Mouse (Mus musculus): ENCODE measurements around the gene Stam2. TPM values are rescaled to one million over a fixed set of nuclear protein-coding genes. Genes with fewer than 3 reads are reported as not detected.

Stam2 gene
- polyA plus RNA-seq, 1 experiment from 2014 or later: 36.2 TPM

DNA sequence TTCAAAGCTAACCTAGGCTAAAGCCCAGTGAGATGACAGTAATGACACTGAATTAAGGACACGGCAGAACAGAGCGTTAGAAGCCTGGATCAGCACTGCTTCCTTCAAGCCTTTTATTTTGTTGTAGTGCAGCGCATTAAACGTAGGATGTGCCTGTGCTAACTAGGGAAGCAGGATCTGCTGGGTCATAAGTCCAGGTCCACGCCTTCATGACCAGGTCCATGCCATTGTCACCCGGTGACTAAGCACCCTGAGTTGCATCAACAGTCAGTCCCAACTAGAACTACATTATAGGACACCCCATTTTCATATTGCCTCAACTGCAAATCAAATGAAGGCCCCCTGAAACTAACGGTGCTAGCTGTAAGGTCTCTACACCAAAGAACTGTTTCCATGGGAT lies 7.6 kb downstream of the Stam2 start:
- H3K27me3 ChIP-seq (ENCODE audit: control insufficient read depth, insufficient read depth, low read length): no peaks in the 10 kb centered on the region
- no peak overlapping the region for H3K27ac ChIP-seq (ENCODE audit: low read depth, low read length)
- no peak for ATAC-seq (ENCODE audit: low FRiP score, low TSS enrichment)
- no peak overlapping the region for H3K4me2 ChIP-seq (replicated peaks; ENCODE audit: low read depth, low read length)
- 97% methylated on average over 7 of the region's 7 CpGs for WGBS
- H3K4me3 ChIP-seq (ENCODE audit: low read length): no peak overlapping the region
- no peaks in the 10 kb centered on the region for H3K9me3 ChIP-seq (ENCODE audit: control insufficient read depth, low read length)
- H3K9ac ChIP-seq (ENCODE audit: low read depth, low read length): no peak overlapping the region
- peaks cover 7% of the 10 kb centered on the region; the same call in 1 of the 2 replicates for H3K36me3 ChIP-seq (ENCODE audit: control insufficient read depth, insufficient read depth, low read length)
- no peaks in the 10 kb centered on the region for H3K4me1 ChIP-seq (ENCODE audit: control insufficient read depth, insufficient read depth, low read length)

GRCm38 (mm10) chr2:52733659-52734058 lies 8.4 kb downstream of the Stam2 start:
- Histone ChIP-seq H3K36me3 (ENCODE audit: control insufficient read depth, insufficient read depth, low read length) (no peaks in the 10 kb centered on the region), H3K4me3 (ENCODE audit: low read length) (no peak overlapping the region), H3K27ac (ENCODE audit: low read depth, low read length) (no peak overlapping the region), H3K4me1 (ENCODE audit: control insufficient read depth, insufficient read depth, low read length) (no peaks in the 10 kb centered on the region), H3K4me2 (replicated peaks; ENCODE audit: low read depth, low read length) (no peak overlapping the region), H3K9me3 (ENCODE audit: control insufficient read depth, low read length) (no peaks in the 10 kb centered on the region), H3K27me3 (ENCODE audit: control insufficient read depth, insufficient read depth, low read length) (no peaks in the 10 kb centered on the region), H3K9ac (ENCODE audit: low read depth, low read length) (no peak overlapping the region)
- no peak for ATAC-seq (ENCODE audit: low FRiP score, low TSS enrichment)
- WGBS: 97% methylated on average over 7 of the region's 7 CpGs

- H3K4me2 ChIP-seq (replicated peaks; ENCODE audit: low read depth, low read length): no peak overlapping the region
- H3K9ac ChIP-seq (ENCODE audit: low read depth, low read length): no peak overlapping the region
- H3K27ac ChIP-seq (ENCODE audit: low read depth, low read length): no peak overlapping the region
- H3K4me3 ChIP-seq (ENCODE audit: low read length): no peak overlapping the region
- no peaks in the 10 kb centered on the region for H3K27me3 ChIP-seq (ENCODE audit: control insufficient read depth, insufficient read depth, low read length)
- no peaks in the 10 kb centered on the region for H3K36me3 ChIP-seq (ENCODE audit: control insufficient read depth, insufficient read depth, low read length)
- H3K9me3 ChIP-seq (ENCODE audit: control insufficient read depth, low read length): no peaks in the 10 kb centered on the region
- H3K4me1 ChIP-seq (ENCODE audit: control insufficient read depth, insufficient read depth, low read length): no peaks in the 10 kb centered on the region
- ATAC-seq (ENCODE audit: low FRiP score, low TSS enrichment): no peak
- 93% methylated on average over 7 of the region's 7 CpGs for WGBS
Observed at GRCm38 (mm10) chr2:52732611-52733010, 9.5 kb downstream of the Stam2 start.

- Histone ChIP-seq H3K27ac (ENCODE audit: low read depth, low read length) (no peak overlapping the region), H3K27me3 (ENCODE audit: control insufficient read depth, insufficient read depth, low read length) (no peaks in the 10 kb centered on the region), H3K9ac (ENCODE audit: low read depth, low read length) (no peak overlapping the region), H3K9me3 (ENCODE audit: control insufficient read depth, low read length) (no peaks in the 10 kb centered on the region), H3K36me3 (ENCODE audit: control insufficient read depth, insufficient read depth, low read length) (no peaks in the 10 kb centered on the region), H3K4me1 (ENCODE audit: control insufficient read depth, insufficient read depth, low read length) (no peaks in the 10 kb centered on the region), H3K4me2 (replicated peaks; ENCODE audit: low read depth, low read length) (no peak overlapping the region), H3K4me3 (ENCODE audit: low read length) (no peak overlapping the region)
- ATAC-seq (ENCODE audit: low FRiP score, low TSS enrichment): no peak
- WGBS: 93% methylated on average over 5 of the region's 5 CpGs
Observed at GRCm38 (mm10) chr2:52732001-52732400, 10.1 kb downstream of the Stam2 start.

DNA sequence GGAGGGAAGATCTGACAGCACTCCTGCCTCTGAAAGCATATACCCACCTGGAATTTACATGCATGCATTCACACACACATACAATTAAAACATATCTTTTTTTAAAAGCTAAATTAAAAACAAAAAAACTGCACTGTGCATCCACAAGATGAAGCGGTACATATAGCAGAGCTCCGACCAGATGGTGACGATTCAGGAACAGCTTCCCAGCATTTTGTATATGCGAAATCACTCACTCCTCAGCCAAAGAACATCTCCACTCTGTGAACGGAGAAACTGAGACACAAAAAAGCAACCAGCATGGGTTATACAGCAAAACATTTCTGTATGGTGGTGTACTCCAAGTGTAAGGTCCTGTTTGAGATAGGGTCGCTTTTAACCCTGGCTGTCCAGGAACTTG lies 11.2 kb downstream of the Stam2 start:
- WGBS: 95% methylated on average over 6 of the region's 6 CpGs
- H3K27ac ChIP-seq (ENCODE audit: low read depth, low read length): no peak overlapping the region
- H3K36me3 ChIP-seq (ENCODE audit: control insufficient read depth, insufficient read depth, low read length): no peaks in the 10 kb centered on the region
- no peak overlapping the region for H3K9ac ChIP-seq (ENCODE audit: low read depth, low read length)
- no peak for ATAC-seq (ENCODE audit: low FRiP score, low TSS enrichment)
- H3K4me2 ChIP-seq (replicated peaks; ENCODE audit: low read depth, low read length): no peak overlapping the region
- no peaks in the 10 kb centered on the region for H3K27me3 ChIP-seq (ENCODE audit: control insufficient read depth, insufficient read depth, low read length)
- H3K9me3 ChIP-seq (ENCODE audit: control insufficient read depth, low read length): no peaks in the 10 kb centered on the region
- H3K4me3 ChIP-seq (ENCODE audit: low read length): no peak overlapping the region
- H3K4me1 ChIP-seq (ENCODE audit: control insufficient read depth, insufficient read depth, low read length): no peaks in the 10 kb centered on the region

DNA sequence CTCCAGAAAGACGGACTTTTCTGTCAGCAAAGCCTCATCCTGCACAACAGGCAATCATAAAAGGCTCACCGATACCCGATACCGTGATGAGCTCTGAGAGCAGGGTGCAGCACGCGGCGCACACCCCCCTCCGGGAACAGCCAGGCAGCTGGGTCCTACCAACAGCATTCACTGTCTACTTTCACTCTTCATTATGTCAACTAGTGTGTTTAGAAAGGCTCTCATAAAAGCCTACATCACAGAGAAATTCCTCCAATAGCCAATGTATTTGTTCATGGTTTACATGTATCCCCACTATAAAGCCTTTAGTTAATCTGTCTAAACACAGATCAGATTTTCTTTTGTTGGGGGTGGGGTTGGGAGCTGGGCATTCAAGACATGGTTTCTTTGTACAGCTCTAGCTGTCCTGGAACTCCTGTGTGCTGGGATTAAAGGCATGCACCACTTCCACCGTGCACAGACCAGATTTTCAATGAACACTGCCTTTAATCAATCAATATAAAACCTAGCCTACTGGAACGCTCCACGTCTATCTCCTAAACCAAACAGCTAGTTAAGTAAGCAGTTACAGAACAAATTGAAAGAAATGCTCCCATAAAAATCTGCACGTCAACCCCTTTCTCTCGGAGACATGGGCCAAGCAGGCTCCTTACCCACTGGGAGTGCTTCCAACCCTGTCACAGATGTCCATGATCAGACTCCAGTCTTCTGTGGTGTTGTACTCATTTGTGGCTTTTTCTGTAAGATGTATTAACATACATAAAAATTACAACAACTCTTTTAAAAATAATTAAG lies 21.7 kb downstream of the Stam2 start:
- Histone ChIP-seq H3K9me3 (ENCODE audit: control insufficient read depth, low read length) (no peaks in the 10 kb centered on the region), H3K4me1 (ENCODE audit: control insufficient read depth, insufficient read depth, low read length) (no peaks in the 10 kb centered on the region), H3K36me3 (ENCODE audit: control insufficient read depth, insufficient read depth, low read length) (peaks cover 1% of the 10 kb centered on the region; the same call in 1 of the 2 replicates), H3K4me3 (ENCODE audit: low read length) (no peak overlapping the region), H3K9ac (ENCODE audit: low read depth, low read length) (no peak overlapping the region), H3K4me2 (replicated peaks; ENCODE audit: low read depth, low read length) (no peak overlapping the region), H3K27me3 (ENCODE audit: control insufficient read depth, insufficient read depth, low read length) (no peaks in the 10 kb centered on the region), H3K27ac (ENCODE audit: low read depth, low read length) (no peak overlapping the region)
- 34% methylated on average over 13 of the region's 13 CpGs for WGBS
- ATAC-seq (ENCODE audit: low FRiP score, low TSS enrichment): no peak

GRCm38 (mm10) chr2:52717076-52717475 lies 25.0 kb downstream of the Stam2 start:
- WGBS: 90% methylated on average over 5 of the region's 5 CpGs

DNA sequence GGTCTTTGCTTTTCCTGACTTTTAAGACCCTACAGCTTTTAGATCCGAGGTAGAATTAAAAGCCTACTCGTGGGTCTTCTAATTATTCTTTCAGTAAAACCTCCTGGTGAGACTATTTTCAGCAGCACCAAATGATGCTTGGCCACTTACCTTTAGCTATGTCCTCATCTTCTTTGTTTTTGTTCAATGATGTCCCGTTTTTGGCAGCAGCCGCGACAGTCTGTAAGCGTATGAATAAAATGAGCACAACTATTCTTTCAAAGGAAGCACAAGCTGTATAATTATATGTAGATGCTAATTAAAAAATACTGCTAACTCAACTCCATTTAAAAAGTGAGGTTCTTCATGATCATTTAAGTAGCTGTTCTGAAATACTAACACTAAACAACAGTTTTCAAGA lies 26.5 kb downstream of the Stam2 start:
- ATAC-seq (ENCODE audit: low FRiP score, low TSS enrichment): no peak
- Histone ChIP-seq H3K27me3 (ENCODE audit: control insufficient read depth, insufficient read depth, low read length) (no peaks in the 10 kb centered on the region), H3K4me2 (replicated peaks; ENCODE audit: low read depth, low read length) (no peak overlapping the region), H3K9ac (ENCODE audit: low read depth, low read length) (no peak overlapping the region), H3K36me3 (ENCODE audit: control insufficient read depth, insufficient read depth, low read length) (peaks cover 23% of the 10 kb centered on the region), H3K9me3 (ENCODE audit: control insufficient read depth, low read length) (no peaks in the 10 kb centered on the region), H3K4me3 (ENCODE audit: low read length) (no peak overlapping the region), H3K27ac (ENCODE audit: low read depth, low read length) (no peak overlapping the region), H3K4me1 (ENCODE audit: control insufficient read depth, insufficient read depth, low read length) (no peaks in the 10 kb centered on the region)
- 94% methylated on average over 6 of the region's 6 CpGs for WGBS

More at GRCm38 (mm10) chr2:52717076-52717475, 25.0 kb downstream of the Stam2 start:
- Histone ChIP-seq H3K4me1 (ENCODE audit: control insufficient read depth, insufficient read depth, low read length) (no peaks in the 10 kb centered on the region), H3K4me2 (replicated peaks; ENCODE audit: low read depth, low read length) (no peak overlapping the region), H3K4me3 (ENCODE audit: low read length) (no peak overlapping the region), H3K27me3 (ENCODE audit: control insufficient read depth, insufficient read depth, low read length) (no peaks in the 10 kb centered on the region), H3K27ac (ENCODE audit: low read depth, low read length) (no peak overlapping the region), H3K36me3 (ENCODE audit: control insufficient read depth, insufficient read depth, low read length) (peaks cover 21% of the 10 kb centered on the region), H3K9me3 (ENCODE audit: control insufficient read depth, low read length) (no peaks in the 10 kb centered on the region), H3K9ac (ENCODE audit: low read depth, low read length) (no peak overlapping the region)
- no peak for ATAC-seq (ENCODE audit: low FRiP score, low TSS enrichment)

DNA sequence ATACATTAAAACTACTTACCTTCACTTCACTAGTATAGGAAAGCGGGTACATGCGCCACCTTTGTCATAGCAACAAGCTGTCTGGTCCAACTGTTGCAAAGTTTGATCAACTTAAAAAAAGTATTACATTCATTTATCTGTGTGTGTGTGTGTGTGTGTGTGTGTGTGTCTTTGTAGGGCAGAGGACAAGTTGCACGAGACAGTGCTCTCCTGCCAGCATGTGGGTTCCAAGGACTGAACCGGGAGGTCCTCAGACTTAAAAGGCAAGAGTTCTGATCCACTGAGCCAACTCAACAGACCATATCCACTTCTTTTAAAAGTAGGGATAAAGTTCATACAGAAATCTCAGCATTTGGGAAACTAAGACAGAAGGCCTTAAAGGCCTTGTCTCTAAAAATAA lies 28.0 kb downstream of the Stam2 start:
- H3K4me3 ChIP-seq (ENCODE audit: low read length): no peak overlapping the region
- no peaks in the 10 kb centered on the region for H3K27me3 ChIP-seq (ENCODE audit: control insufficient read depth, insufficient read depth, low read length)
- ATAC-seq (ENCODE audit: low FRiP score, low TSS enrichment): no peak
- H3K36me3 ChIP-seq (ENCODE audit: control insufficient read depth, insufficient read depth, low read length): peaks cover 32% of the 10 kb centered on the region
- no peak overlapping the region for H3K27ac ChIP-seq (ENCODE audit: low read depth, low read length)
- H3K9me3 ChIP-seq (ENCODE audit: control insufficient read depth, low read length): no peaks in the 10 kb centered on the region
- WGBS: 97% methylated on average over 4 of the region's 4 CpGs
- H3K4me1 ChIP-seq (ENCODE audit: control insufficient read depth, insufficient read depth, low read length): no peaks in the 10 kb centered on the region
- no peak overlapping the region for H3K9ac ChIP-seq (ENCODE audit: low read depth, low read length)
- no peak overlapping the region for H3K4me2 ChIP-seq (replicated peaks; ENCODE audit: low read depth, low read length)
